Mouse (Mus musculus) G1E (cell line): ENCODE results near the gene Zbtb32. TPM values are rescaled to one million over a fixed set of nuclear protein-coding genes. Genes with fewer than 3 reads are reported as not detected.

Experiments used
- ATAC-seq: 2 replicates; pipeline ENCODE4 v1.8.0; 2016; ENCODE audit warnings: mild to moderate bottlenecking; ENCODE audit not compliant: insufficient number of reproducible peaks, poor library complexity, low FRiP score, severe bottlenecking; ENCODE audit errors: extremely low read depth
- DNase-seq: peaks from one replicate; pipeline ENCODE4 v3.0.0; 2012; ENCODE audit warnings: low spot score
- H3K27me3 ChIP-seq: 2 replicates; pipeline ENCODE4 v1.6.1; 2012; ENCODE audit warnings: mild to moderate bottlenecking, low read length, inconsistent platforms; ENCODE audit not compliant: insufficient read depth
- H3K36me3 ChIP-seq: replicated peaks from 2 replicates; pipeline ENCODE3; 2012; ENCODE audit warnings: mild to moderate bottlenecking, inconsistent platforms
- H3K4me1 ChIP-seq: 2 replicates; pipeline ENCODE4 v1.6.1; 2012; ENCODE audit warnings: low read depth, low read length, inconsistent platforms, mixed read lengths; ENCODE audit not compliant: insufficient read depth
- H3K4me3 ChIP-seq: 2 replicates; pipeline ENCODE4 v1.5.1; 2012; ENCODE audit warnings: low read depth, mild to moderate bottlenecking, inconsistent platforms, low read length, moderate library complexity, mixed read lengths
- H3K9me3 ChIP-seq: replicated peaks from 2 replicates; pipeline ENCODE4 v1.6.1; 2012; ENCODE audit warnings: inconsistent platforms
- CTCF ChIP-seq: IDR thresholded peaks from 2 replicates; pipeline ENCODE4 v1.5.1; 2012; ENCODE audit warnings: low read depth, low read length, inconsistent platforms, mixed read lengths
- GATA1 ChIP-seq: IDR thresholded peaks from 2 replicates; pipeline ENCODE4 v1.6.1; 2012; ENCODE audit warnings: borderline replicate concordance, low read length, inconsistent platforms, mixed read lengths
- GATA2 ChIP-seq: IDR thresholded peaks from 2 replicates; pipeline ENCODE4 v1.6.1; 2012; ENCODE audit warnings: low read depth, low read length, inconsistent platforms, borderline replicate concordance
- POLR2AphosphoS5 ChIP-seq: IDR thresholded peaks from 2 replicates; pipeline ENCODE4 v1.6.1; 2012; ENCODE audit warnings: low read depth, low read length, inconsistent platforms; ENCODE audit not compliant: insufficient replicate concordance
- TAL1 ChIP-seq: conservative IDR thresholded peaks from 2 replicates; pipeline ENCODE4 v1.6.1; 2012; ENCODE audit warnings: low read depth, low read length, inconsistent platforms, mixed read lengths
- polyA plus RNA-seq: library from polyadenylated mRNA; stranded (reverse); fragments of >175 nt; gene quantifications from 2 replicates; pipeline ENCODE4 v1.2.3, GENCODE M21; 2012
- total RNA-seq, 2 experiments: library from RNA; stranded (forward) in 1 of 2; stranded (reverse) in 1 of 2; fragments of 200-1000 nt in 1 of 2; fragments of >200 nt in 1 of 2; fragmentation: Nextera tagmentation in 1 of 2; gene quantifications; 2 replicates each; pipeline ENCODE4 v1.2.3; 2014 to 2017

Gene Zbtb32
- total and polyA plus RNA-seq, 3 experiments = 0.05 to 0.30 TPM; not detected in 1

- peaks cover 58% of the 10 kb centered on the region for H3K4me1 ChIP-seq
- peaks cover 12% of the 10 kb centered on the region for H3K27me3 ChIP-seq
- DNase-seq (peak; percentile 80), ATAC-seq (peak; percentile 29; the same call in 1 of the 2 replicates)
- H3K4me3 ChIP-seq = peak overlapping the region; percentile 88
- H3K36me3 ChIP-seq = peaks cover 33% of the 10 kb centered on the region
- TF ChIP-seq GATA1 (no peak), CTCF (peak; percentile 52)
- no peaks in the 10 kb centered on the region for H3K9me3 ChIP-seq
Measured at GRCm38 (mm10) chr7:30589435-30590301, 9.0 kb downstream of the Zbtb32 start.

DNA sequence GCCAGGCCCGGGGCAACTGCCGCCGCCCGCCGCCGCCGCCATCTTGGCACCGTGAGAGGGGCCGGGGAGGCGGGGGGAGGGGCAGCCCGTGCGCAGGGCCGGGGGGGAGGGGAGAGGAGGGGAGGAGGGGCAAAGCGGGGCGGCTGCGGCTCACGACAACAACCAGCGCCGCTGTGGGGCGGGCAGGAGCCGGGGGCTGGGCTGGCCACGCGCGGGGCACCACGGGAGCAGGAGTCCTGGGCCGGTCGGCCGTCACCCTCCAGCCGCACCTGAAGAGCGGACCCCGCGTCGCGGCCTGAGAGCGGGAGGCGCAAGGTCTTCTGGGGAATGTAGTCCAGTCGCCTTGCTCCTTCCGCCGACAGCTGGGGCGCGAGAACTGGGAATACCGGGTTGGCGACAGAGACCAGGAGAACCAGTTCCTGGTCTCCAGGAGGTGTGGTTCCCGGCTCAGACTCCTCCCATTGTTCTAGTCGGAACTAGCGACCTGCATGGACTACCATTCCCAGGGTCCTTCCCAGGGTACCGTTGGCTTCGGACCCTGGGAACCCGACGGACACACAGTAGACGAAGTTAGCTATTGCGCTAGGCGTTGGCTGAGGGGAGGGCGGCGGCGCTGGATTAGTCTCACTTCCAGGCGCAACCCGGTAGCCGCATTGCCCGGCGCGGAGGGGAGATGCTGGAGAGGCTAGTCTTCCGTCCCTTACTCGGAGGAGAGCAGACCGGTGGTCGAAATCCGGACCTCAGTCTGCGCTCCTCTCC lies 9.9 kb downstream of the Zbtb32 start, which contains the start of gene Kmt2b:
Gene Kmt2b, minus strand, starts transcription at position 51 of the 759 bp plus-strand sequence.
- Histone ChIP-seq H3K4me3 (peak within 1 kb of the TSS; percentile 88), H3K4me1 (peaks cover 60% of the 10 kb centered on the region)
- ATAC-seq = peak; percentile 75

DNA sequence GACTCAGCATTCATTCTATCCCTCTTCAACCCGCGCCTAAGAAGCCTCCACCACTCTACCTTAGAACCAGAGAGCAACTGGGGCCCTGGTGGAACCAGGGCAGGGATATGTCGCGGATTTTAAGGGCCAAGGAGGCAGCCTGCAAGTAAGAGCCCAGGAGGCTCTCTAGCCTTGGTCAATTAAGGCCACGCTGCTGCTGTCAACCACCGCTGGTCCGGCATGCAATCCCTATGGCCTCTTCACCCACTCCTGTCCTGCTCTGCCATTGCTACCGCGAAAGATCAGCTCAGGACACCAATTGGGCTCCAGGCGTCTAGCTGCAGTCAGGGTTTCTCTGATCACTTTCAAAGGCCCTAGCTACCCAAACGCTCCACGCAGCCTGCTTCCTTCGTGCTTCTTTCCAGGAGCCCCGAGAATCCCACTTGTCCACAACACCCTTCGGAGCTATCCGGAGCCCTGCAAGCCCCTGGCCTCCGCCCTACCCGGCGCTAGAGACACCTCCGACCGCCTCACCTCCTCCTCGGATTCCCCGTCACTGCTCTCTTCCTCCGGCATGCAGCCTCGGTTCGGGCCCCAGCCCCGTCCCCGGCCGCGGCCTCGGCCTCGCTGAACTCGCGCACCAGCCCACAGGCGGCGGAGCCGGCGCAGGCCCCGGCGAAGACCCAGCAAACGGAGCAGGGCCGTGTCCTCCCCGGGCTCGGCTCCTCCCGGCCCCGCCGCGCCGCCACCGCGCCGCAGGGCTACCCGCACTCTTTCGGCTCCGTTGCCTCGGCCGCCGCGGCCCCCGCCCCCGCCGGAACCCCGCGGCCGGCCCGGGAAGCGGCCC lies 10.7 kb downstream of the Zbtb32 start:
- Histone ChIP-seq H3K27me3 (0 out of 2 replicates have a peak, but pooled peaks cover under 1% of the 10 kb centered on the region), H3K9me3 (no peaks in the 10 kb centered on the region), H3K4me3 (peak overlapping the region; percentile 88), H3K36me3 (peaks cover 49% of the 10 kb centered on the region), H3K4me1 (peaks cover 60% of the 10 kb centered on the region)
- ATAC-seq (no peak), DNase-seq (peak; percentile 52)
- TF ChIP-seq CTCF = no peak
- TF ChIP-seq GATA1 = no peak
- TF ChIP-seq GATA2 = no peak
- TF ChIP-seq TAL1 = no peak
- TF ChIP-seq POLR2AphosphoS5 = no peak

More for the DNA sequence above, 9.9 kb downstream of the Zbtb32 start, which contains the start of gene Kmt2b:
- Histone ChIP-seq H3K9me3 (no peaks in the 10 kb centered on the region), H3K27me3 (peaks cover 5% of the 10 kb centered on the region), H3K36me3 (peaks cover 41% of the 10 kb centered on the region)
- TF ChIP-seq TAL1 (no peak), GATA1 (no peak), POLR2AphosphoS5 (no peak), CTCF (no peak), GATA2 (no peak)
- peak; percentile 97 for DNase-seq

DNA sequence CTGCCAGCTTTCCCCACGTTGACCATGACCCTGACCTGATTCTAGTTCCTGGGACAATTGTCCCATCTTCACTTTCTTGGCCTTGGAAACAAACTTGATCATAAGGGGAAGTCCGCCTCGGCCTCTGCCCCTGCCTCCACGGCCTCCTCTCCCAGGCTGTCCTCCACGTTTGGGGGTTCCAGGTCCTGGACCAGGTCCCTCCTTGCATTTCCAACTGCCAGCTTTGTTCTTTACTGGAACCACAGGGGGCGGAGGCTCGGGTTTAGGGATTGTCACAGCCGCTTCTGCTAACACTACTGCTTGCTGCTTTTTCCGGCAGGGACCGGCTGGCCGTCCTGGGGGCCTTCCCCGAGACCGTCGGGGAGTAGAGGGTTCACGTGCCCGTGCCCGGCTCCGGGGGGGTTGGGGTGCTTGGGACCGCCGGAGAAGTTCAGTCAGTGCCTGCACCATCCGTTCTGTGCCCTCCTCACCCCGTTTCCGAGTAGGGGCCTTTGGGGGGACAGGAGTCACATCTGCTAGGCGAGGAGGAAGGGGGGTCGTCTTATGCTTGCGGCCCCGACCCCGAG lies 12.2 kb downstream of the Zbtb32 start:
- ATAC-seq (no peak), DNase-seq (no peak)
- peak overlapping the region; percentile 88; the same call in 1 of the 2 replicates for H3K4me3 ChIP-seq
- peaks cover 64% of the 10 kb centered on the region for H3K36me3 ChIP-seq
- H3K4me1 ChIP-seq = peaks cover 59% of the 10 kb centered on the region
- no peak for TF ChIP-seq POLR2AphosphoS5
- no peak for TF ChIP-seq TAL1
- TF ChIP-seq GATA1 = no peak
- TF ChIP-seq CTCF = no peak
- no peak for TF ChIP-seq GATA2
- H3K27me3 ChIP-seq = no peaks in the 10 kb centered on the region
- H3K9me3 ChIP-seq = no peaks in the 10 kb centered on the region

DNA sequence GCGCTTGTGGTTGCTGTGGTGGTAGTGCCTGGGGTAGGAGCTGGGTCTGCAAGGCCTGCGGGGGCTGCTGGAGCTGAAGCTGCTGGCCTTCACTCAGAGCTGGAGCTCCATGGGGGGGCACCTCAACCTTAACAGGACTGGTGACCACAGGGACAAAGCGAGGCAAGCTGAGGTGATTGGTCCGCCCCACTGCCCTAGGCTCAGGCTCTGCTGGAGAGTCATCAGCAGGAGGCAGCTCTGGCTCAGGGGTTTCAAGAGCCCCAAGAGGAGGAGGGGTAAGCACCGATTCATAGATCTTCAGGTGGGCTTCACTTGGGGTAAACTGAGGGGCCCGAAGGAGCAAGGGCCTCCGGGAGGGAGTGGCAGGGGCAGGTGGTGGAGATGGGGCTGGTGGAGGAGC lies 13.5 kb downstream of the Zbtb32 start:
- ATAC-seq (no peak), DNase-seq (no peak)
- H3K27me3 ChIP-seq = no peaks in the 10 kb centered on the region
- H3K36me3 ChIP-seq = peaks cover 71% of the 10 kb centered on the region
- H3K9me3 ChIP-seq = no peaks in the 10 kb centered on the region
- H3K4me1 ChIP-seq = peaks cover 66% of the 10 kb centered on the region
- H3K4me3 ChIP-seq = no peak overlapping the region
- no peak for TF ChIP-seq GATA2
- TF ChIP-seq CTCF = no peak
- no peak for TF ChIP-seq POLR2AphosphoS5
- no peak for TF ChIP-seq TAL1
